Mouse (Mus musculus) heart, adult 18-20 months (tissue): ENCODE measurements around the gene Cdiptos. TPM values are rescaled to one million over a fixed set of nuclear protein-coding genes. Genes with fewer than 3 reads are reported as not detected.
A peak's percentile ranks its signal among the peaks of the same experiment; 100 is the strongest.

Source experiments
- DNase-seq, 2 experiments: peaks; one replicate each; pipeline ENCODE4 v3.0.0; 2021 to 2022; ENCODE audit warnings: mixed read lengths in 1 of 2
- long read RNA-seq, 2 experiments: library from polyadenylated mRNA; stranded (forward); transcript quantifications; one replicate each; pipeline ENCODE4 v2.0.0; 2021
- total RNA-seq, 2 experiments: library from RNA; stranded (reverse); gene quantifications; 2 replicates each; pipeline ENCODE4 v1.2.3; 2021

Cdiptos gene
- under 1 TPM in 1 of 2 experiments, not detected in 1; 0.59 TPM for total RNA-seq
- long read RNA-seq, experiment 1: 0 reads
- long read RNA-seq, experiment 2: 0 reads

- peak; percentile 96 to 99 for DNase-seq
Measured at GRCm38 (mm10) chr7:126975950-126976866, at the start of gene Cdiptos. Gene Cdiptos (minus strand): TSS chr7:126976098.

GRCm38 (mm10) chr7:127024755-127025555 lies 49.1 kb upstream of the Cdiptos start:
- DNase-seq: peak; percentile 85 to 87

GRCm38 (mm10) chr7:127023896-127024690 lies 48.2 kb upstream of the Cdiptos start:
- peak in 1 of 2 experiments; percentile 26 for DNase-seq

GRCm38 (mm10) chr7:127023272-127023691 lies 47.4 kb upstream of the Cdiptos start:
- DNase-seq: peak in 1 of 2 experiments; percentile 20

GRCm38 (mm10) chr7:127022528-127023271 lies 46.8 kb upstream of the Cdiptos start:
- no peak for DNase-seq

- no peak for DNase-seq
Measured at GRCm38 (mm10) chr7:127021563-127022527, 45.9 kb upstream of the Cdiptos start.

GRCm38 (mm10) chr7:127020901-127021562 lies 45.1 kb upstream of the Cdiptos start, which contains the start of the genes Gm42742 and Prrt2:
Gene Gm42742 (minus strand): TSS chr7:127021097.
Gene Prrt2 (minus strand): TSS chr7:127021211.
- peak; percentile 61 to 63 for DNase-seq

- no peak for DNase-seq
Measured at GRCm38 (mm10) chr7:127020491-127020890, 44.6 kb upstream of the Cdiptos start.

- peak in 1 of 2 experiments; percentile 26 for DNase-seq
Measured at GRCm38 (mm10) chr7:127020031-127020430, 44.1 kb upstream of the Cdiptos start.

GRCm38 (mm10) chr7:127019306-127019960 lies 43.5 kb upstream of the Cdiptos start:
- DNase-seq: no peak

- DNase-seq: no peak
Measured at GRCm38 (mm10) chr7:127018416-127019305, 42.8 kb upstream of the Cdiptos start.

- no peak for DNase-seq
Measured at GRCm38 (mm10) chr7:127017950-127018345, 42.0 kb upstream of the Cdiptos start.

- DNase-seq: peak; percentile 97 to 98
Measured at GRCm38 (mm10) chr7:127016971-127017949, 41.4 kb upstream of the Cdiptos start, which contains the start of gene Pagr1a. Gene Pagr1a (minus strand): TSS chr7:127017352.

GRCm38 (mm10) chr7:127016486-127016938 lies 40.6 kb upstream of the Cdiptos start:
- DNase-seq: no peak

- no peak for DNase-seq
Measured at GRCm38 (mm10) chr7:127016481-127016485, 40.4 kb upstream of the Cdiptos start, which contains the start of gene Pagr1b. Gene Pagr1b (minus strand): TSS chr7:127016484.

- no peak for DNase-seq
Measured at GRCm38 (mm10) chr7:127016081-127016480, 40.2 kb upstream of the Cdiptos start.

GRCm38 (mm10) chr7:127014993-127015392 lies 39.1 kb upstream of the Cdiptos start:
- peak in 1 of 2 experiments; percentile 11 for DNase-seq
